Mouse (Mus musculus): ENCODE results near the gene Mmp11.

- no peak for TF ChIP-seq EP300 (optimal IDR thresholded peaks at IDR 0.05)
- no peak for TF ChIP-seq CTCF (IDR thresholded peaks at IDR 0.05; ENCODE audit: low read depth)
Observed at GRCm38 (mm10) chr10:75880351-75880750, 55.9 kb downstream of the Mmp11 start.
